Mouse (Mus musculus): ENCODE data around the gene Abi2. TPM values are rescaled to one million over a fixed set of nuclear protein-coding genes. Genes with fewer than 3 reads are reported as not detected.
"Not testable (repeated sequence)": the region's sequence is repeated elsewhere in the genome, so short reads cannot be mapped to it uniquely, and the experiment has no call there.

Gene Abi2
- 10 to 100 TPM in 2 of 4 experiments, 1 to 10 TPM in 2; 3.2 to 17.3 (median 9.1) TPM for total RNA-seq (2022)

GRCm38 (mm10) chr1:60409168-60409828 lies at the start of gene Abi2:
Abi2 (plus strand) TSS chr1:60409619.
- DNase-seq (ENCODE audit: low spot score in 2 of 2) = peak; percentile 80 to 84

GRCm38 (mm10) chr1:60361626-60362025 lies 47.8 kb upstream of the Abi2 start:
- DNase-seq (ENCODE audit: low spot score in 2 of 2) = no peak

GRCm38 (mm10) chr1:60376556-60376955 lies 32.9 kb upstream of the Abi2 start:
- DNase-seq (ENCODE audit: low spot score in 2 of 2) = no peak

GRCm38 (mm10) chr1:60381910-60382309 lies 27.5 kb upstream of the Abi2 start:
- no peak for DNase-seq (ENCODE audit: low spot score in 2 of 2)

GRCm38 (mm10) chr1:60404848-60405247 lies 4.6 kb upstream of the Abi2 start:
- peak in 1 of 2 experiments; percentile 10 for DNase-seq (ENCODE audit: low spot score in 2 of 2)

- no peak for DNase-seq (ENCODE audit: low spot score in 2 of 2)
These were observed 785 bp upstream of the Abi2 start for GRCm38 (mm10) chr1:60408501-60409167.

GRCm38 (mm10) chr1:60409928-60410817 lies 754 bp downstream of the Abi2 start:
- DNase-seq (ENCODE audit: low spot score in 2 of 2) = no peak

GRCm38 (mm10) chr1:60416724-60417123 lies 7.3 kb downstream of the Abi2 start:
- DNase-seq (ENCODE audit: low spot score in 2 of 2) = no peak

GRCm38 (mm10) chr1:60423882-60424281 lies 14.5 kb downstream of the Abi2 start:
- DNase-seq (ENCODE audit: low spot score in 2 of 2) = no peak

- no peak for DNase-seq (ENCODE audit: low spot score in 2 of 2)
These were observed 18.9 kb downstream of the Abi2 start for GRCm38 (mm10) chr1:60428341-60428740.

- DNase-seq (ENCODE audit: low spot score in 2 of 2) = no peak
These were observed 19.5 kb downstream of the Abi2 start for GRCm38 (mm10) chr1:60428932-60429331.

- no peak for DNase-seq (ENCODE audit: low spot score in 2 of 2)
These were observed 22.1 kb downstream of the Abi2 start for GRCm38 (mm10) chr1:60431531-60431930.

GRCm38 (mm10) chr1:60432497-60432896 lies 23.1 kb downstream of the Abi2 start:
- DNase-seq (ENCODE audit: low spot score in 2 of 2) = no peak

GRCm38 (mm10) chr1:60441438-60441837 lies 32.0 kb downstream of the Abi2 start:
- DNase-seq (ENCODE audit: low spot score in 2 of 2) = not testable (repeated sequence)

- no peak for DNase-seq (ENCODE audit: low spot score in 2 of 2)
These were observed 37.6 kb downstream of the Abi2 start for GRCm38 (mm10) chr1:60447067-60447466.

- DNase-seq (ENCODE audit: low spot score in 2 of 2) = no peak
These were observed 40.5 kb downstream of the Abi2 start for GRCm38 (mm10) chr1:60449896-60450295.

- no peak for DNase-seq (ENCODE audit: low spot score in 2 of 2)
These were observed 51.2 kb downstream of the Abi2 start for GRCm38 (mm10) chr1:60460623-60461022.

GRCm38 (mm10) chr1:60469491-60469890 lies 60.1 kb downstream of the Abi2 start:
- DNase-seq (ENCODE audit: low spot score in 2 of 2) = no peak

GRCm38 (mm10) chr1:60470541-60470940 lies 61.1 kb downstream of the Abi2 start:
- DNase-seq (ENCODE audit: low spot score in 2 of 2) = no peak

- no peak for DNase-seq (ENCODE audit: low spot score in 2 of 2)
These were observed 72.1 kb downstream of the Abi2 start for GRCm38 (mm10) chr1:60481561-60481960.

- DNase-seq (ENCODE audit: low spot score in 2 of 2) = no peak
These were observed 73.5 kb downstream of the Abi2 start for GRCm38 (mm10) chr1:60482881-60483280.

GRCm38 (mm10) chr1:60485649-60486048 lies 76.2 kb downstream of the Abi2 start:
- DNase-seq (ENCODE audit: low spot score in 2 of 2) = no peak

All from gastrocnemius, adult 8-10 months (tissue).